Mouse (Mus musculus): ENCODE results near the gene Larp4.

The Larp4 gene

DNA sequence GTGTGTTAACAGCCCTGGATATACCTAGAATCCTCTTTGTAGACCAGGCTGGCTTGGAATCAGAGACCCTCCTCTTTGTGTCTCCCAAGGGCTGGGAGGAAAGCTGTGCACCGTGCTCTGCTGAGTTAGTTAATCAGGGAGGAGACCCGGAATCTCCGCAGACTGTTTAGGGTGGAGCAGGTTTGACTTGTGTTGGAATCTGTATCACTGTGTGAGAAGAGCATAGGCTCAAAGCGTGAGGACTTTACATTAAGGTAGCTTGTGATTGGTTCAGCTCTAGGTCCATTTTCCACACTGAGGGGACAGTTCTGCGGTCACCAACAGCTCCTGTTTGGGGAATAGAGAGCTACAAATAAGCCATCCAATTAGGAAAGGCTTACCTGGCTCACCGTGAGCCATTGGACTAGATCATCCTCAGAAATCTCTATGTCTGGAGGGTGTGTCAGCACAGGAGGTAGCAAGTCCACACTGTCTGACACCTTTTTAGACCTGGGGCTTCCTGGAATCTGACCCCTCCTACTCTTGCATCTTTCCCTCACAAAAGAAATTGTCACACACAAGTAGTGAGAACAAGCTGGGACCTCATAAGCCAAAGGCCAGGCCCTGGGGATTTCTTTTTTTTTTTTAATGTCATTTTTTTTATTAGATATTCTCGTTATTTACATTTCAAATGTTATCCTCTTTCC, 89.9 kb downstream of the Larp4 start:
- DNase-seq = no peak

DNA sequence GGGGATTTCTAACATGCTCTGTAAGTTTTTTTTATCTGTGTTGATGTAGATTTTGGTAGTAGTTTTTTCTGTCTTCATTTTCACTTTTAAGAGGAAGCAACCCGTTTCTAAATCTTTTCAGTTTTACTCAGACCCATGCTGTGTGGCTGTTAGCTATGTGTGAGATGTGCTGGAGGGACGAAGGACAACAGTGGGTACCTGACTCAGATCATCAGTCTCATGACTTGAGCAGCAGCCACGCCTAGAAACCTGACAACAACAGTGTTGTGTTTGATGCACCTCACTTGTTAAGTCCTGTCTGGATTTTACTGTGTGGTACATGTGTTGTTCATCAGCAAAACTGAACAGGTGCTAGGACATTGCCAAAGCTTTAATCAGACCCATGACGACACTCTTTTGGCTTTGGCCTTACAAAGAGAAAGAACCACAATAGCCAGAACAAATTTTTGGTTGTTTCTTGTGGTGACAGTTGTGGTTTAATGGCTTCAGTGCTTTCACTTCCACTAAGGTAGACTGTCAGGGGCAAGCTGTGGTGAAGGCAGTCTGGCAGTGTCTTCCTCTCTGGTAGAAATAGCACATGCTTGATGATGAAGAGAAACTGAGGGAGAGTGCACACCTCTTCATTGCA, 90.8 kb downstream of the Larp4 start:
- no peak for DNase-seq

DNA sequence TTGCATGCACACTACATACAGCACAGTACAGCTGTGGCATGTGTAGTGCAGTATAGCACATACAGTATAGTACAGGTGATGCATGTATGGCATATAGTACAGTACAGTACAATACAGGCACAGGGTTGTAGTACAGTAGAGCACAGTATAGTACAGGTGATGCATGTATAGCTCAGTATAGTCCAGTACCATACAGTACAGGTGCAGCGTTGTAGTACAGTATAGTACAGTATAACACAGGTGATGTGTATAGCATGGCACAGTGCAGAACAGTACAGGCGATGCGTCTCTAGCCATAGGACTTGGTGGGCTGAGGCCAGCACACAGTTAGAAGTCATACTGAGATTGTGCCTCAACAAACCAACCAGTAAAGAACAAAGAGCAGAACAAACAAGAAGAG, 91.5 kb downstream of the Larp4 start:
- no peak for DNase-seq

DNA sequence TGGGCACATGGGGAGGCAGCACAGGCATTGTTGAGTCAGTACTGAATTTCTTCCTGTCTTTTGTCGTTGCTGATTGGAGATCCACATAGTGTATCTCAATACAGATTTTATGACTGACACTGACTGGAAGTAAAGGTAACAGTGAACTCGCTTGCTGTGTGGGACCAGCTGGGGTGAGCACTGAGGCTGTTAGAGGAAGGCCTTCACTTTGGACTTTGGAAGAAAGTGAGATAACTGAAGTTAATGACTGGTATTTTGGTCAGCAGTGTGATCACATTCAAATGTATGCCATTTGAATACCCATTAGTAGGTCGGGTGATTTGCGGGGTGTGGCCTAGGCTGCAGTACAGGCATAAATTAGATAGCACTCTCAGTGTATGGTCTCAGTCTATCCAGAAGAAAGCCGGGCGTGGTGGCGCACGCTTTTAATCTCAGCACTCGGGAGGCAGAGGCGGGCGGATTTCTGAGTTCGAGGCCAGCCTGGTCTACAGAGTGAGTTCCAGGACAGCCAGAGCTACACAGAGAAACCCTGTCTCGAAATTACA, 93.4 kb downstream of the Larp4 start:
- no peak for DNase-seq

Measured in cerebellum, adult 11-12 months (tissue).